Mouse (Mus musculus): ENCODE measurements around the gene Eipr1. TPM values are rescaled to one million over a fixed set of nuclear protein-coding genes. Genes with fewer than 3 reads are reported as not detected.

Gene Eipr1
- polyA plus RNA-seq, 1 experiment from 2014 or later: 37.7 TPM

DNA sequence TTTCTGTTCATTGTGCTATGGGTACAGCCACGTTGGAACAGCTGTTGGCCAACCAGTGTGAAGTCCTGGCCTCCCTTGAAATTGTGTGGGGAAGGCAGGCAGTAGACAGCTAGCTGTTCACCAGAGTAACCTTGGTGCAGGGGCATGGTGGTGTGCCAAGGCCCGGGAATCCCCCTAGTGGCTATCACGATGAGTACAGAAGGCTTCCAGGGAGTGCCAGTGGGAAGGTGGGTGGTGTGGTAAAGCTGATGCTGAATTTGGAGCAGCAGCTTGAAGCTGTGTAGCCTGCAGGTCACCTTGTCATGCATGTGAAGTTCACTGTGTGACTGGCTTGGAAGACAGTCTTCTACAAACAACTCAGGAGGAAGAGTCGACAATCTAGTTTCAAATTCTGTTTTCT is 32.8 kb downstream of the Eipr1 start:
- H3K4me1 ChIP-seq (ENCODE audit: control insufficient read depth, insufficient read depth, low read length): peaks cover 27% of the 10 kb centered on the region
- WGBS: 36% methylated on average over 4 of the region's 4 CpGs

DNA sequence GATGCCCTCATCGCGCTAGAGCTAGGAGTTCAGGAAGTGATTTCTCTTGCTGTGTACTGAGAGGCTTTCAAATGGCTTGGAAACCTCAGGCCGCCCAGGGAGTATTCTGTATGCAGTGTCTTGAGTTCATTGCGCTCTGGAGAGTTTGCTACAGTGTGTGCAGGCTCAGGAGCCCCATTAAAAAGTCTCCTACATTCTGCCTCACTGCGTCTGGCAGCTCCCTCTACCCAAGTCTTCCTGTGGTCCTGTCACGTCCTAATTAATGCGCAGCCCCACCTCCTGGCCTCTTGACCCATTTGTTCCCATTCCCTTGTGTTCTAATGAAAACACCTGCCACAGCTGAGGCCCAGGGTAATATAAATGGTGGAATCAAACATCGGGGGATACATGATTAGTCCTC is 33.3 kb downstream of the Eipr1 start:
- H3K4me2 ChIP-seq (ENCODE audit: low read depth, severe bottlenecking): no peak overlapping the region
- no peaks in the 10 kb centered on the region for H3K27me3 ChIP-seq (ENCODE audit: control insufficient read depth, insufficient read depth, low read length)
- H3K9ac ChIP-seq (ENCODE audit: low read length): no peak overlapping the region
- 28% methylated on average over 8 of the region's 8 CpGs for WGBS
- H3K4me3 ChIP-seq (ENCODE audit: low read depth, low read length): no peak overlapping the region
- peaks cover 27% of the 10 kb centered on the region for H3K4me1 ChIP-seq (ENCODE audit: control insufficient read depth, insufficient read depth, low read length)
- H3K27ac ChIP-seq (replicated peaks; ENCODE audit: low read depth, low read length): no peak overlapping the region
- DNase-seq (ENCODE audit: low spot score) (peak; percentile 38), ATAC-seq (ENCODE audit: insufficient number of reproducible peaks, low FRiP score, low TSS enrichment, low read depth) (no peak)
- no peaks in the 10 kb centered on the region for H3K9me3 ChIP-seq (ENCODE audit: control insufficient read depth, low read length)
- H3K36me3 ChIP-seq (ENCODE audit: control insufficient read depth, insufficient read depth, low read length): no peaks in the 10 kb centered on the region

More for the DNA sequence above, 32.8 kb downstream of the Eipr1 start:
- peak; percentile 29 for DNase-seq (ENCODE audit: low spot score)
- Histone ChIP-seq H3K9ac (ENCODE audit: low read length) (no peak overlapping the region), H3K36me3 (ENCODE audit: control insufficient read depth, insufficient read depth, low read length) (no peaks in the 10 kb centered on the region), H3K27me3 (ENCODE audit: control insufficient read depth, insufficient read depth, low read length) (no peaks in the 10 kb centered on the region), H3K4me3 (ENCODE audit: low read depth, low read length) (no peak overlapping the region), H3K4me2 (ENCODE audit: low read depth, severe bottlenecking) (no peak overlapping the region), H3K9me3 (ENCODE audit: control insufficient read depth, low read length) (no peaks in the 10 kb centered on the region), H3K27ac (replicated peaks; ENCODE audit: low read depth, low read length) (no peak overlapping the region)
- 0 out of 2 replicates have a peak, but pooled peaks have one; percentile 13 for ATAC-seq (ENCODE audit: insufficient number of reproducible peaks, low FRiP score, low TSS enrichment, low read depth)

GRCm38 (mm10) chr12:28785299-28785698 is 33.7 kb downstream of the Eipr1 start:
- Histone ChIP-seq H3K4me3 (ENCODE audit: low read depth, low read length) (no peak overlapping the region), H3K4me2 (ENCODE audit: low read depth, severe bottlenecking) (no peak overlapping the region), H3K27ac (replicated peaks; ENCODE audit: low read depth, low read length) (no peak overlapping the region), H3K9me3 (ENCODE audit: control insufficient read depth, low read length) (no peaks in the 10 kb centered on the region), H3K9ac (ENCODE audit: low read length) (no peak overlapping the region), H3K36me3 (ENCODE audit: control insufficient read depth, insufficient read depth, low read length) (no peaks in the 10 kb centered on the region), H3K27me3 (ENCODE audit: control insufficient read depth, insufficient read depth, low read length) (no peaks in the 10 kb centered on the region), H3K4me1 (ENCODE audit: control insufficient read depth, insufficient read depth, low read length) (peaks cover 27% of the 10 kb centered on the region)
- ATAC-seq (ENCODE audit: insufficient number of reproducible peaks, low FRiP score, low TSS enrichment, low read depth) (no peak), DNase-seq (ENCODE audit: low spot score) (peak; percentile 60)
- WGBS: 0% methylated on average over 1 of the region's 1 CpGs

DNA sequence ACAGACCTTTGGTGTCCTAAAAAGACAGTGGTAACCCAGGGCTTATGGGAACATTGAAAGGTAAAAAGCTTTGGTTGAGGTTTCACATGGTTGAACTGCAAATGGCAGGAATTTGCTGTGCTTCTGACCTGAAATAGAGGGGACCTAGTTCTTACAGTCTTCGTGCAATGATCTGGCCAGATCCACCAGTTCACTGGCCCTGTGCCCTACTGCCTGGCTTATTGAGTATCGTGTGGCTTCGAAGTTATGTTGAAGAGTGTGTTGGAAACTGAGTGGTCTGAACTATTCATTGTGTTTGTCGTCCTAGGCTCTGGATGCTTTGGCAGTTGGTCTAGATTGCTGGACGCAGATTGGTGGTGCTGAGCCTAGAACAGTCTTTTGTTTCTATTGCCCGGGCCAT is 34.7 kb downstream of the Eipr1 start:
- no peaks in the 10 kb centered on the region for H3K9me3 ChIP-seq (ENCODE audit: control insufficient read depth, low read length)
- DNase-seq (ENCODE audit: low spot score): no peak
- H3K9ac ChIP-seq (ENCODE audit: low read length): no peak overlapping the region
- ATAC-seq (ENCODE audit: insufficient number of reproducible peaks, low FRiP score, low TSS enrichment, low read depth): no peak
- peaks cover 26% of the 10 kb centered on the region for H3K4me1 ChIP-seq (ENCODE audit: control insufficient read depth, insufficient read depth, low read length)
- WGBS: 97% methylated on average over 6 of the region's 6 CpGs
- H3K27me3 ChIP-seq (ENCODE audit: control insufficient read depth, insufficient read depth, low read length): no peaks in the 10 kb centered on the region
- no peak overlapping the region for H3K4me3 ChIP-seq (ENCODE audit: low read depth, low read length)
- H3K36me3 ChIP-seq (ENCODE audit: control insufficient read depth, insufficient read depth, low read length): no peaks in the 10 kb centered on the region
- H3K4me2 ChIP-seq (ENCODE audit: low read depth, severe bottlenecking): no peak overlapping the region
- no peak overlapping the region for H3K27ac ChIP-seq (replicated peaks; ENCODE audit: low read depth, low read length)

GRCm38 (mm10) chr12:28792613-28793012 is 41.0 kb downstream of the Eipr1 start:
- H3K4me3 ChIP-seq (ENCODE audit: low read depth, low read length): no peak overlapping the region
- no peak overlapping the region for H3K9ac ChIP-seq (ENCODE audit: low read length)
- no peaks in the 10 kb centered on the region for H3K27me3 ChIP-seq (ENCODE audit: control insufficient read depth, insufficient read depth, low read length)
- H3K27ac ChIP-seq (replicated peaks; ENCODE audit: low read depth, low read length): no peak overlapping the region
- H3K9me3 ChIP-seq (ENCODE audit: control insufficient read depth, low read length): no peaks in the 10 kb centered on the region
- 79% methylated on average over 3 of the region's 3 CpGs for WGBS
- no peak overlapping the region for H3K4me2 ChIP-seq (ENCODE audit: low read depth, severe bottlenecking)
- ATAC-seq (ENCODE audit: insufficient number of reproducible peaks, low FRiP score, low TSS enrichment, low read depth): no peak
- no peak for DNase-seq (ENCODE audit: low spot score)
- peaks cover 3% of the 10 kb centered on the region; the same call in 1 of the 2 replicates for H3K4me1 ChIP-seq (ENCODE audit: control insufficient read depth, insufficient read depth, low read length)
- H3K36me3 ChIP-seq (ENCODE audit: control insufficient read depth, insufficient read depth, low read length): no peaks in the 10 kb centered on the region

- Histone ChIP-seq H3K9me3 (ENCODE audit: control insufficient read depth, low read length) (no peaks in the 10 kb centered on the region; the same call in 1 of the 2 replicates), H3K4me3 (ENCODE audit: low read depth, low read length) (no peak overlapping the region), H3K36me3 (ENCODE audit: control insufficient read depth, insufficient read depth, low read length) (no peaks in the 10 kb centered on the region), H3K27ac (replicated peaks; ENCODE audit: low read depth, low read length) (no peak overlapping the region), H3K27me3 (ENCODE audit: control insufficient read depth, insufficient read depth, low read length) (no peaks in the 10 kb centered on the region), H3K4me2 (ENCODE audit: low read depth, severe bottlenecking) (no peak overlapping the region), H3K4me1 (ENCODE audit: control insufficient read depth, insufficient read depth, low read length) (peaks cover 3% of the 10 kb centered on the region; the same call in 1 of the 2 replicates), H3K9ac (ENCODE audit: low read length) (no peak overlapping the region)
- DNase-seq (ENCODE audit: low spot score) (no peak), ATAC-seq (ENCODE audit: insufficient number of reproducible peaks, low FRiP score, low TSS enrichment, low read depth) (no peak)
- 79% methylated on average over 2 of the region's 2 CpGs for WGBS
Observed at GRCm38 (mm10) chr12:28793715-28794114, 42.1 kb downstream of the Eipr1 start.

DNA sequence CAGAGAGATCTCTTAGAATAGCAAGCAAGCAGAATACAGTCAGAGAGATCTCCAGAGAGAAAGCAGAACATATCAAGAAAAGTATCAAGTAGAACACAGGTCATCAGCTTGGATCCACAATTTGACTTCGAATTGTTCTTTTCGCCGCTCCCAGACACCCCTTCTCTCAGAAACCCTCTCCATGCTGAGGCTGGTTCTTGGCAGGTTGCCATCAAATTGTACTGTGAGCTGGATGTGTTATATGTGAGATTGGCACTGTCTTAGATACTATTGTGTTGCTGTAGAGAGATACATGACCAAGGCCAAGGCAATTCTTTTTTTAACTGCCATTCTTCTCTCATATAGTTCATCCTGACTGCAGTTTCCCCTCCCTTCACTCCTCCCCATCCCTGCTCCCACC is 43.4 kb downstream of the Eipr1 start:
- H3K9ac ChIP-seq (ENCODE audit: low read length): no peak overlapping the region
- DNase-seq (ENCODE audit: low spot score): no peak

DNA sequence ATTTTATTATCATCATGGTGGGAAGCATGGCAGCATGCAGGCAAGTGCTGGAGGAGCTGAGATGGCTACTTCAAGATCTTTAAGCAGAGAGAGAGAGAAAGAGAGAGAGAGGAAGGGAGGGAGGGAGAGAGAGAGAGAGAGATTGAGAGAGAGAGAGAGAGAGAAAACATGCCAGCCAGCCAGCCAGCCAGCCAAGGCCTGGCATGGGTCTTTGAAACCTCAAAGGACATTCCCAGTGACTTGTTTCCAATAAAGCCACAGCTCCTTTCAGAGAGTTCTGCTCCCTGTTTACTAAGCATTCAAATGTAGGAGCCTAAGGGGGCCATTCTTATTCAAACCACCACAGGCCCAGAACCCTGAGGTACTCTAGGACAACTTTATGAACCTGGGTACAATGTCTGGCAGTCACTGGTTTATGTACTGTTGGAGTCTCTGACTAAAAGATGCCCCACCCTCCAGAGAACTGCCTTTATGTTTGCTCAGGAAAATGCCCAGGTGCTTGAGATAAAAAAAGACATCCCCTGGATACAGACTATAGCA is 45.3 kb downstream of the Eipr1 start:
- ATAC-seq (ENCODE audit: insufficient number of reproducible peaks, low FRiP score, low TSS enrichment, low read depth): no peak
- Histone ChIP-seq H3K4me3 (ENCODE audit: low read depth, low read length) (no peak overlapping the region), H3K4me1 (ENCODE audit: control insufficient read depth, insufficient read depth, low read length) (peaks cover 13% of the 10 kb centered on the region), H3K27ac (replicated peaks; ENCODE audit: low read depth, low read length) (no peak overlapping the region), H3K27me3 (ENCODE audit: control insufficient read depth, insufficient read depth, low read length) (no peaks in the 10 kb centered on the region), H3K9me3 (ENCODE audit: control insufficient read depth, low read length) (no peaks in the 10 kb centered on the region; the same call in 1 of the 2 replicates), H3K9ac (ENCODE audit: low read length) (no peak overlapping the region), H3K4me2 (ENCODE audit: low read depth, severe bottlenecking) (no peak overlapping the region), H3K36me3 (ENCODE audit: control insufficient read depth, insufficient read depth, low read length) (no peaks in the 10 kb centered on the region)
- DNase-seq (ENCODE audit: low spot score): no peak

More for the DNA sequence above, 43.4 kb downstream of the Eipr1 start:
- no peaks in the 10 kb centered on the region for H3K27me3 ChIP-seq (ENCODE audit: control insufficient read depth, insufficient read depth, low read length)
- no peaks in the 10 kb centered on the region; the same call in 1 of the 2 replicates for H3K9me3 ChIP-seq (ENCODE audit: control insufficient read depth, low read length)
- H3K4me2 ChIP-seq (ENCODE audit: low read depth, severe bottlenecking): no peak overlapping the region
- no peak overlapping the region for H3K27ac ChIP-seq (replicated peaks; ENCODE audit: low read depth, low read length)
- WGBS: 97% methylated on average over 3 of the region's 3 CpGs
- no peak for ATAC-seq (ENCODE audit: insufficient number of reproducible peaks, low FRiP score, low TSS enrichment, low read depth)
- H3K36me3 ChIP-seq (ENCODE audit: control insufficient read depth, insufficient read depth, low read length): no peaks in the 10 kb centered on the region
- H3K4me1 ChIP-seq (ENCODE audit: control insufficient read depth, insufficient read depth, low read length): peaks cover 9% of the 10 kb centered on the region
- H3K4me3 ChIP-seq (ENCODE audit: low read depth, low read length): no peak overlapping the region
